In genomic region chr13:107939916-107940646, GRCm38 (mm10) we compare ENCODE assay signal across 9 mouse cellular contexts.
DNase-seq lines count a peak whose midpoint lies in the region; ATAC-seq and TF ChIP-seq lines count a peak whose summit lies in the region.
"Had no signal": no experiment of that assay in that cellular context is flagged by ENCODE, and none has a peak within 500 bp of the region (broad histone marks: within the 10 kb centered on the region; RNA-seq: fewer than 3 reads in every experiment).

No protein-coding gene starts in this region.

- H3K4me1 ChIP-seq in forebrain, embryonic 13.5 days = peaks cover 21% of the 10 kb centered on the region
- H3K4me1 ChIP-seq in forebrain, embryonic 10.5 days = peaks cover 26% of the 10 kb centered on the region
- peaks cover 7% of the 10 kb centered on the region; the same call in 1 of the 2 replicates for H3K4me1 ChIP-seq in lung, embryonic 15.5 days
- peaks cover 3% of the 10 kb centered on the region; the same call in 1 of the 2 replicates for H3K4me1 ChIP-seq in forebrain, postnatal 0 days (ENCODE audit: insufficient read depth)

- H3K4me3 ChIP-seq in forebrain, embryonic 13.5 days = no peak overlapping the region
- H3K4me3 ChIP-seq in forebrain, embryonic 10.5 days = no peak overlapping the region
- no peak overlapping the region for H3K4me3 ChIP-seq in lung, embryonic 15.5 days
- H3K4me3 ChIP-seq in forebrain, postnatal 0 days (ENCODE audit: low read depth, low read length) = no peak overlapping the region

- peak overlapping the region; percentile 12; the same call in 1 of the 2 replicates for H3K4me2 ChIP-seq in forebrain, embryonic 13.5 days
- 0 out of 2 replicates have a peak overlapping the region, but pooled peaks have one; percentile 13 for H3K4me2 ChIP-seq in lung, embryonic 15.5 days
- H3K4me2 ChIP-seq in forebrain, postnatal 0 days (ENCODE audit: low read depth) = no peak overlapping the region

- H3K27me3 ChIP-seq in forebrain, embryonic 13.5 days = no peaks in the 10 kb centered on the region
- H3K27me3 ChIP-seq in forebrain, embryonic 10.5 days (ENCODE audit: poor library complexity, severe bottlenecking) = no peaks in the 10 kb centered on the region
- H3K27me3 ChIP-seq in lung, embryonic 15.5 days = no peaks in the 10 kb centered on the region
- no peaks in the 10 kb centered on the region for H3K27me3 ChIP-seq in forebrain, postnatal 0 days (ENCODE audit: insufficient read depth, low read length)

- ATAC-seq in forebrain, embryonic 13.5 days = peak; percentile 45
- no peak; the same call in 1 of the 2 replicates for ATAC-seq in lung, embryonic 15.5 days (ENCODE audit: borderline replicate concordance, extremely low read depth, low FRiP score, low TSS enrichment)
- peak; percentile 47; the same call in 1 of the 2 replicates for ATAC-seq in forebrain, postnatal 0 days

- no peaks in the 10 kb centered on the region for H3K36me3 ChIP-seq in forebrain, embryonic 13.5 days (ENCODE audit: poor library complexity, severe bottlenecking)
- no peaks in the 10 kb centered on the region for H3K36me3 ChIP-seq in forebrain, embryonic 10.5 days (replicated peaks)
- H3K36me3 ChIP-seq in lung, embryonic 15.5 days = no peaks in the 10 kb centered on the region
- no peaks in the 10 kb centered on the region for H3K36me3 ChIP-seq in forebrain, postnatal 0 days (ENCODE audit: insufficient read depth)

- no peak for DNase-seq in forebrain, embryonic 10.5 days (ENCODE audit: extremely low spot score, low spot score)
- no peak for DNase-seq in lung, postnatal 25 days (ENCODE audit: low spot score)
- DNase-seq in forebrain, postnatal 0 days = peak; percentile 39
- peak; percentile 41 for DNase-seq in lung, postnatal 14 days
- no peak for DNase-seq in layer of hippocampus, postnatal 25 days (ENCODE audit: extremely low spot score in 1 of 2, low spot score in 1 of 2)
- no peak for DNase-seq in spleen, adult 12 weeks (ENCODE audit: low spot score)
- DNase-seq: adrenal gland, postnatal 14 days had no signal

- no peak overlapping the region for H3K9ac ChIP-seq in forebrain, embryonic 13.5 days
- H3K9ac ChIP-seq in lung, embryonic 15.5 days = no peak overlapping the region
- no peak overlapping the region for H3K9ac ChIP-seq in forebrain, postnatal 0 days

- no peak for TF ChIP-seq CTCF in forebrain, postnatal 0 days (IDR thresholded peaks at IDR 0.05; ENCODE audit: low read depth)

- 48% methylated on average over 15 of the region's 15 CpGs for WGBS in forebrain, embryonic 13.5 days
- 73% methylated on average over 15 of the region's 15 CpGs for WGBS in forebrain, embryonic 10.5 days
- 38% methylated on average over 15 of the region's 15 CpGs for WGBS in lung, embryonic 15.5 days
- 37% methylated on average over 15 of the region's 15 CpGs for WGBS in forebrain, postnatal 0 days

- no peak overlapping the region for H3K27ac ChIP-seq in forebrain, embryonic 13.5 days
- no peak overlapping the region for H3K27ac ChIP-seq in forebrain, embryonic 10.5 days
- no peak overlapping the region for H3K27ac ChIP-seq in lung, embryonic 15.5 days
- no peak overlapping the region for H3K27ac ChIP-seq in forebrain, postnatal 0 days (ENCODE audit: low read depth, low read length)

- H3K9me3 ChIP-seq in forebrain, embryonic 13.5 days (replicated peaks) = no peaks in the 10 kb centered on the region
- no peaks in the 10 kb centered on the region for H3K9me3 ChIP-seq in forebrain, embryonic 10.5 days
- no peaks in the 10 kb centered on the region for H3K9me3 ChIP-seq in lung, embryonic 15.5 days
- H3K9me3 ChIP-seq in forebrain, postnatal 0 days (ENCODE audit: low read length) = no peaks in the 10 kb centered on the region

Comparison
In these comparisons a context has a peak if more than half of its experiments do, and no peak if none do; other contexts are left out.
1. DNase-seq: peak in forebrain, postnatal 0 days (single experiment) and lung, postnatal 14 days (single experiment); none in forebrain, embryonic 10.5 days (single experiment), lung, postnatal 25 days (single experiment), layer of hippocampus, postnatal 25 days (0 of 2) and spleen, adult 12 weeks (single experiment).